Mouse (Mus musculus): Measurements from ENCODE around the gene Igfn1.
A peak's percentile ranks its signal among the peaks of the same experiment; 100 is the strongest.

Gene Igfn1

DNA sequence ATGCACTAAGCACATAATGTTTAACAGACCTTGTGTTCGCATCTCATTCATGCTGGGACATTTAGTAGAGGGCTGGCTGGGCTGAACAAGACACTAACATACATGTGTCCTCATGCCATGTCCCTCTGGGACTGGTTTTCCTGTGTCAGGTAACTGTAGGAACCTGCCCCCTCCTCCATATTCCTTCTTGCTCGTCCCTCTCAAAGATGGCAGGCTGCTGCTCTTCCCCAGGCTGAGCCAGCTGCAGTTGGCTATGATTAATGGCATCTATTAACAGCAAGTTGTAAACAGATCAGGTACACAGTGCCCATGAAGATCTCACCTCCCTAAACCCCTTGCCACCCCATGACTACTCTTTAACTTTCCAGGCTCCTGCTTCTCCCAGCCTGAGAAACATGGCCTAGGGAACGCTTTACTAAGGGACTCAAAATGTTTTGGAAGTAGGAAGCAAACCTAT lies at the start of gene Igfn1:
TSS of gene Igfn1 (minus strand) at position 51 of the 457 bp plus-strand sequence.
- DNase-seq (ENCODE audit: low read depth): no peak

DNA sequence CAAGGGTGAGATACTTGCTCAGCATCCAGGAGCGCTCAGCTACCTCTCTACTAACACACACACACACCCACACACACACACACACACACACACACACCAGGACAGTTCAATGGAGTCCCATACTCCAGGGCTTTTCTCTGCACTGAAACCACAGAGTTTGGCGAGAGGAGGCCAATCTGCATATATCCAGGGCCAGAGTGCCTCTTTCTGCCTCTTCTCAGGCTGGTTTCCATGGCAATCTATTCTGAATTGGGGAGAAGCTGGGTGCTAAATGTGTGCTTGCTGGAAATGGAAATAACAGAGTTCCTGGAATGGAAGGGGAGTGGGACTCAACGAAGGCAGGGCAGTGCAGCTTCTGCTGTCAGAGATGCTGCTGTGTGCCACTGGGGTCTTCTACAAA lies 49.6 kb upstream of the Igfn1 start:
- DNase-seq (ENCODE audit: low read depth): no peak

DNA sequence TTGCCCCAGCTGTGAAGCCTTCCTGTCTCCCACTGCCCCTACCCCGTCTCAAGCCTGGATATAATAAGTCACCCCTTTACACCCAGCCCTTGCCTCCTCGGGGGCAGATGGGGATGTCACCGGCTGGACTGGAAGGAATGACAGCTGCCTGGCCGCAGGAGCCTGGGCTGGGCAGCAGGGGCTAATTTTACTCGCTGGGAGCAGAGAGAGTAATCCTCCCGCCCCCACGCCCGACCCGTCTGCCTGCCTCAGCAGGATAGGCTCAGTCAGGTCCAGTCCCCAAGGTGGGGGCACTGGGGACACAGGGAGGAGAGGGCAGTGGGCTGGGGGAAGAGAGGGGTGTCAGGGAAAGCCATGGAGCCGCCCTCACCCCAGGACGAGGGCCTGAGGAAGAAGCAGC lies 46.4 kb upstream of the Igfn1 start, which contains the start of gene Cacna1s:
TSS of gene Cacna1s (plus strand) at position 204 of the 400 bp plus-strand sequence.
- no peak for DNase-seq (ENCODE audit: low read depth)

DNA sequence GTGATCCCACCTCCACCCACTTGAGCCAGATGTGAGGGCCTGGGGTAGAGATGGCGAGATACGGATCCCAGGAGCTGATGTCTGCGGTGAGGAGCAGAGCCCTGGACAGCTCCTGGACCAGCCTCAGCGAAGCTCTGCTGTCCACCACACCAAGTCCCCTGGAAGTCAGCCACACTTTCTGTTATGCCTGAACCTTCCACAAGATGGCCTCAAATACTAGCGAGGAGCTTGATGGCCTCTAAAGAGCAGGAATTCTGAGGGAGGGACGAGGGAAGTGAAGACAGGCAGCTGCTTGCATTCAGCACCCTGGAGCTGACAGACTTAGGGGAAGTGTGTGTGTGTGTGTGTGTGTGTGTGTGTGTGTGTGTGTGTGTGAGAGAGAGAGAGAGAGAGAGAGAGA lies 45.3 kb upstream of the Igfn1 start:
- DNase-seq (ENCODE audit: low read depth): peak; percentile 91

DNA sequence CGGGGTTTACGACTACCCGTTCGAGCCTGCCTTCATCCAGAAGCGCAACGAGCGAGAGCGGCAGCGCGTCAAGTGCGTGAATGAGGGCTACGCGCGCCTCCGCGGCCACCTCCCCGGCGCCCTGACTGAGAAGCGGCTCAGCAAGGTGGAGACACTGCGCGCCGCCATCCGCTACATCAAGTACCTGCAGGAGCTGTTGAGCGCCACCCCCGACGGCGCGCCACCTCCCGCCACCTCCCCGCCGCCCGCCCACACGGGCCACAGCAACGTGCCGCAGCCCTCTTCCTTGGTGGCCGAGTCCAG lies 44.8 kb upstream of the Igfn1 start:
- no peak for DNase-seq (ENCODE audit: low read depth)

DNA sequence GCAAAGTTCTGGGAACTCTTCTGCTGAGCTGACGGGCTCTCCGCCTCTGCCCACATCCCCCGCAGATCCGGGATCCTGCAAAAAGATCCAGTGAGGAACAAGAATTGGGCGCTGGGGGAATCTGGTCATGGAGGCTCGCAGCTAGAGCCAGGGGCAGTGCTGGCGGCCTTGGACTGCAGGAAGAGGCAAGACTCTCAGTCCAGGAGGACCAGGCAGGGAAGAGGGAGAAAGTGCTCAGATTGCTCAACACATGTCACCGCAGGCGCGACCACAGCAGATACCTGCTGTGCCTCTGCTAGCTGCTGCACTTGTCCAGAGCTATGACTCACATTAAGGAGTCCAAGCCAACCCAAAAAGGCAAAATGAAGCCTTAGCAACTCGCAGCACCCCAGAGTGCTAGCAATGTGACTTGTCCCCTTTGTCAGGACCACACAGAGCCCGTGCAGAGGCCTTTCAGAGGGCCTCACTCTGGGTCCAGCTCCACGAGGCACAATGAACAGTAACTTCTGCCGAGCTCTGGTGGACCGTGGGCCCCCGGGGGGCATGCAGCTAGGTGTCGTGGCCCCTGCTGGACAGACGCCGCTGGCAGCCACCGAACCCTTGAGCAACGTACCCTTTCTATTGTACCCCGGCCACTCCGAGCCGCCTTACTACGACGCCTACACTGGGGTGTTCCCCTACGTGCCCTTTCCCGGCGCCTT lies 44.3 kb upstream of the Igfn1 start, which contains the start of gene Ascl5:
TSS of gene Ascl5 (plus strand) at position 493 of the 701 bp plus-strand sequence.
- no peak for DNase-seq (ENCODE audit: low read depth)

DNA sequence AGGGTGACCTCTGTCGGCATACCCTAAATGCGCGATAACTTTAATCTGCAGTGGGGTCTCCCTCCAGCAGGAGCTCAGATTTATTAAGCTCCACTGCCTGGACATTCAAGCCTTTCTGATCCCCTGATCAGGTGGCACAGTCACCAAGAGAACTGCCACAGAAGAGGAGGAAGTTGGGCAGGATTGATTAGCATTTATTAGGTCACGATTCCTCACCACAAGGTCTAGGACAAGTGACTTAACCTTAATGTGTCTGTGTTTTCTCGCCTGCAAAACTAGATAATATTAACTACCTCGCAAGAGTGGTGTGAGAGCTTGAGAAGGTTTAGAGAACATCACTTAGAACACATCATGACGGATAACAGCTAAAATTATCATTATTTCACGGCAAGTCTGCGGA lies 41.8 kb upstream of the Igfn1 start:
- DNase-seq (ENCODE audit: low read depth): no peak

DNA sequence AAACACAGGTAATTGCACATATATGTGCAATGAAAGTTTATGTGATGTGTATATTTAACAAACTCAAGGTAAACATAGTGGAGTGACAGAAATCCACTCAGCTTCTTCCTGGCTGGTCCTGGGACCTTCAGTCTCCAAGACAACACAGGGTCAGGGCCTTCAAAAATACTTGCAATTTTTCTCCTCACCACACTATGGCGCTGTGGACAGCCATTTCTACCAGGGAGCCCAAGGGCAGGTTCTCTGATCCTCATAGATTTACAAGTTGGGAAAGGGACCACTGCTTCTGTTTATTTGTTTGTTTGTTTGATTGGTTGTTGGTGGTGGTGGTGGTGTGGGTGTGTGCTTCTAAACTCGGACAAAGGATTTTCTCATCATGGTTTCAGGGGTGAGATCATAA lies 41.3 kb upstream of the Igfn1 start:
- DNase-seq (ENCODE audit: low read depth): peak; percentile 55

DNA sequence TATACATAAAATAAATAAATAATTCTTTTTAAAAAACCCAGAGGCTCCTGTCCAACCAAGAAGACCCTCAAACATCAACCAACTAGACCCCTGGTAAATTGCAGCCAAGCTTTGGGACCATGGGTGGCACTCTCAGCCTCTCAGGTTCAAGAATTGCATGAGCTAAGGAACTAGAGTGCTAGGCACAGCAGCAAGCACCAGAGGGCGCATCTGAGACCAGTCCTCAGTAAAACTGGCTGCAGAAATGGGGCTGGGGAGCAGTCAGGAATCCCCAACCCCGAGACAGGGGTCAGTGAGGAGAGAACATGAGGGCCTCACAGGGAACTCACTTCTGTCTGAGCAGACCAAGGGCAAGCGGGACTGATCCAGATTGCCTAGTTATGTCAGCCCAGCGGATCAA lies 39.6 kb upstream of the Igfn1 start:
- peak; percentile 74 for DNase-seq (ENCODE audit: low read depth)

DNA sequence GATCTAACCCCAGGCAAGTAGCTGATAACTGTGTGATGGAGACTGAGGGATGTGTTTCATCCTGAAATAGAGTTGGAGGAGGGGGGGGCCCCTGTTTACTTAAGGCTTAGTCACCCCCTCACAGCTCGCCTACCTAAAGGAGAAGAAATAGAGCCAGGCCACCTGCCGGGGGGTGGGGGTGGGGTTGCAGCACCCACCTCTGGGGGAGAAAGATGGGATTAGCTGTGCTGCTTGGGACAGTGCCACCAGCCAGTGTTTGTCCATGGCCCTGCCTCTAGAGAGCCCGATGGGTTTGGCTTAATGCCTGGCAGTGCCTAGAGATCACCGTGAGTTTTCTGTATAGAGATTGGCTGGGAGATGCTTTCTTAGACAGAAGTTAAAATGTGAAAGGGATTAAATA lies 34.7 kb upstream of the Igfn1 start:
- no peak for DNase-seq (ENCODE audit: low read depth)

DNA sequence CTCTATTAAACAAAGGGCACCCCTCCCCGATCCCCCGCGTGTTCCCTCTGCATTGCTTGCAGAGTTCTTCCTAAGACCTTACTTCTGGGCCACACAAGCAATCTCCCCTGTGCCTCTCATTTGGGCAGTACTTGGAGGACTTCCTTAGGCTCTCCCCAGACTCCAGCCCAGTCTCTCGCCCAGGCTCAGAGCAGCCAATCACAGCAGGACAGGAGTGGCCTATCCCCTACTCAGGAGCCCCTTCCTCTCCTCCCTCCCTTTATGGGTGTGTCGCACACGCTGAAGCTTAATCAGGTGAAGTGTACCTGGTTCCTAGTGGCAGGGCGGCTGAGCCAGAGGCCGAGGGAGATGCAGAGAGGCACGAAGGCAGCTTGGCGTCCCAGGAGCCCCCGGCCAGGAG lies 34.3 kb upstream of the Igfn1 start:
- no peak for DNase-seq (ENCODE audit: low read depth)

DNA sequence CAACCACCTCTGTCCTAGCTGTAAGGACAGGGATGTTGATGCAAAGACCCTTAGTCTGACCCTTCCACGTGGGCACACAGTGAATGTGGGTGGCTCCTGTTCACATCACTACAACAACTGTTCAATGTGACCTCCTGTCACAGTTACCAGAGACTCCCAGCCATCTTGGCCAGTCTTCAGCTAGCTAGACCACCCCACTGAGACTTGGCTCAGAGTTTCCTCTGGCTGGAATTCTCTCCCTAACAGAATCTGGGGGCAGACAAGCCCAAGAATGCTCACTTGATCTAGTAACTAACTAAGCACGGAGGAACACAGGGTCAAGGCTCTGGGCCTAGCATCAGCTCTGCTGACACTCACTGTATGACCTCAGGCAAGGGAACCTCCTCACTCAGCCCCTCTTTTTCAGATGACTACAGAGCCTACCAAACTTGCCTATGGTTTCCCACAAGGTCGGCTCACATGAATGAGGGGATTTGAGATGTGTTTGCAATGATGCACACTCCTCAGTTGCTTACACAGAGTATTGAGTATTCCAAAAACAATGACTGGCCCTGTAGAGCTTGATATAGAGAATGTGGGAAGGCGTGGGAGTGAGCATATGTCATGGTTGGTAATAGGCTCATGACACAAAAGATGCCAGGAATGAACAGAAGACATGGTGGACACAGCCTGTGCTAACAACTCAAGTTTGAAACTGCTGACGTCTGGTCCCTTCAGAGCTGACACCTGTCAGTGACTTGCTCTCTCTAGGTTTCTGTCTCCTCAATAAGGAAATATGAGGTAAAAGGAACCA lies 32.8 kb upstream of the Igfn1 start:
- no peak for DNase-seq (ENCODE audit: low read depth)

DNA sequence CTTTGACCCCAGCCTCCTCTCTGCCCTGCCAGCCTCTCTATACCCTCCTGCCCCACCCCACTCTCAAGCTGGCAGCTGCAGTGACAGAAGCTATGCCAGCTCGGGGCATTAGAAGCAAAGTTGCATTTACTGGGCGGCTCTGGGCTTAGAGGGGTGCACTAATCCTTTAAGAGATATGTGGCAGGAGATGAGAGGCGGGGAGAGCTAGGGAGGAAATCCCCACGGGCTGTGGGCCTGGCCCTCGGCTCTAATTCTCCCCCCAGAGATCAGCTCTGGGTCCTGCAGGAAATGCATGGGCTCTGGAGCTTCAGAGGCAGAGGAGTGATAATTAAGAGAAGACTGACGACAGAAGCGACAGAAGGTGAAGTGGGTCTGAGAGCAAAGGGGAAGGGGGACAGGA lies 26.8 kb upstream of the Igfn1 start:
- DNase-seq (ENCODE audit: low read depth): no peak

DNA sequence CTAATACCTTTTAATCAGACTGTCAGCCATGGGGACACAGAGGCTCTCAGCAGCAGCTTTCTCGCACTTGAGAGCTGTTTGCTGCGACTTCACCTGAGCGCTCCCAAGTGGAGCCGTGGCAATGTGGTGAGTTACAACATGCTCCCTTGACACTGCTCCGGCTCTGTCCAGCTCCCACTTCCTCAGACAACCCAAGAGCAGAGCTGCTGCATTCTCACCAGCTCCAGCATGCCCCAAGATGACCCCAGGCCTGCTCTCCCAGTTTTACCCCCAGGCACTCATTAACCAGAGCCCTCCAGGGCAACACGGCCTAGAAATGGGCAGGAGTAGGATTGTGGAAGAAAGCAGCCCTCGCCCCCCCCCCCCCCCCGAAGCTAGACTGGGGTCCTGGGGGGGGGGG lies 25.6 kb upstream of the Igfn1 start:
- DNase-seq (ENCODE audit: low read depth): no peak

DNA sequence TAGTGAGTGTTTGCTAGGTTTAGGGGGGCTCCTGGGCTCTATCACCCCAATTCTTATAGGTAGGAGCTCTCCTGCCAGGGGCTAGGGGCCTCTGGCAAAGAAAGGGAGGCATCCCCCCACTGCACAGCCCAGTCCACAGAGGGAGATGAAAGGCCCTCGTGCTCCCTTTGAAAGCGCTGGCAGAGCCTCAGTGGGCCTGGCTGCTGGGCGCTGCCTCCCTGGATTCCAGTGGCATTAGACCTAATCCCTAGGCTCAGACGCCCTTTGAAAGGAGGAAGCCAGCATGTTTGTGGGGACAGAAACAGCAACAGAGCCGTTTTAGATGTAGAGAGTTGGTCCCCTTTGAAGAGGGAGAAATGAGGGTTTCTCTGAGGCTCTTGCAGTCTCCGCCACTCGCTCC lies 24.1 kb upstream of the Igfn1 start:
- no peak for DNase-seq (ENCODE audit: low read depth)

DNA sequence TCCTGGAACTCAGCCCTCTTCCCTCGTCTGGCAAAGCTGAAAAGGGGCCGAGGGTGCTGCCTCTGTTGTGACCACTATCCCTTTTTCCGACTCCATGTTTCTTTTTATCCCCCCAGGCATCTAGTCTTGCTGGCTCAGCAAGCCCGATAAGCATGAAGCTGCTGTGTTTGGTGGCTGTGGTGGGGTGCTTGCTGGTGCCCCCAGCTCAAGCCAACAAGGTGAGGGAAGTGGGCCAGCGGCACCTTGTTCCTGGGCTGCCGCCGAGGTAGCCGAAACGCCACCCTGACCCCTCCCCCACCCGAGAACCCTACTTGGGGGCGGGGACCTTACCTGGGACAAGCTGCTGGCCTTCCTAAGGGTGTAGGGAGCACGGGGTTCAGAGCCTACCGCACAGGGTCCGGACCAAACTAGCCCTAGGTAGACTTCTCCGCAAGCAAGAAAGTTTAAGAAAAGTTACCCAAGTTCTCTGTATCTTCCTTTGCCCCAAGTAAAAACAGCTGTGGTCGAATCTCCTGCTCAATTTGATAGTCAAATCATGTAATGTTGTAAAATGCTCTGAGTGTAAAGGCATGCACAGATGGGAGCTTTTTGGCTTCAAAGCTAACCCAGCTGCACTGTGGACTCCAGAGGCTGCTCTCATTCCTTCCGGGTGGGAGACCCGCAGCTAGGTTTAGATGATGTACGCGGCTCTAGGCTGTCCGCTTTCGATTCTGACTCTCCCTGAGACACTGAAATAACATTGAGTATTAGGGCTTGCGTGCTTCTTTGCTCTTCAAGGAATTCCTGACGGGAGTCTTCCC lies 12.4 kb upstream of the Igfn1 start:
- peak; percentile 47 for DNase-seq (ENCODE audit: low read depth)

DNA sequence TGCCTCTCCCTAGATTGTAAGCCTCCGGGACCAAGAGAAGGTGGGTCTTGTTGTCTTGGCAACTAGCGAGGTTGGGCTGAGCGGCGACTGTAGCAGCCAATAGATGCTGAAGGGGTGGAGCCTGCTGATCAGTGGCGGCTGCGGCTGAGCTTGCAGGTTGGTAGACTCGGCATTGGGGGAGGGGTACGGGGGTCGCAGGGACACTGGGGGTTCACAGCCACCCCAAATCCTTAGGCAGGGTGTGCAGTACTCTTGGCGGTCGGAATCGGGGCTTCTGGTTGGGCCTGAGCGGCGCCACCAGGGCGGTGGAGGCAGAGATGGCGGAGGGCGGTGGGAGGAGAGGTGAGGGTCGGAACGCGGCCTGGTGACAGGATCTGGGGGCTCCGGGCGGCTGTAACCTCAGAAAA lies 11.8 kb upstream of the Igfn1 start:
- peak; percentile 98 for DNase-seq (ENCODE audit: low read depth)

DNA sequence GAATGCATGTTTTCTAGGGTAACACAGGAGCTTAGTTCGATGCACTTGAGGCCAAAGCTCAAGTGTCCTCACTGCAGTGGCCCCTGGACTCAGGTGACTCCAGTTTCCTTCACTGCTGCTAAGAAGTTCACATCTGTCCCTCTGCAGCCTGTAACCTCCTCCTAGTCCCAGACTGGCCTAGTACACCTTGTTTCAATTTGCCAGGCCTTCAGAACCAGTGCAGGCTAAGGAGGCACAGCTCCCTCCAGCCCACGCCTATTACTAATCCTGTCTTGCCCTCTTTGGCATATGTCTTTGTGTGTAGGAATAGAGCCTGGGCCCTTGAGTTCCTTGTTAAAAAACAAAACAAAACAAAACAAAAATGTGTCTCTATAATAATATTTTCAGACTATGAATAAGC lies 11.2 kb upstream of the Igfn1 start:
- DNase-seq (ENCODE audit: low read depth): peak; percentile 63

DNA sequence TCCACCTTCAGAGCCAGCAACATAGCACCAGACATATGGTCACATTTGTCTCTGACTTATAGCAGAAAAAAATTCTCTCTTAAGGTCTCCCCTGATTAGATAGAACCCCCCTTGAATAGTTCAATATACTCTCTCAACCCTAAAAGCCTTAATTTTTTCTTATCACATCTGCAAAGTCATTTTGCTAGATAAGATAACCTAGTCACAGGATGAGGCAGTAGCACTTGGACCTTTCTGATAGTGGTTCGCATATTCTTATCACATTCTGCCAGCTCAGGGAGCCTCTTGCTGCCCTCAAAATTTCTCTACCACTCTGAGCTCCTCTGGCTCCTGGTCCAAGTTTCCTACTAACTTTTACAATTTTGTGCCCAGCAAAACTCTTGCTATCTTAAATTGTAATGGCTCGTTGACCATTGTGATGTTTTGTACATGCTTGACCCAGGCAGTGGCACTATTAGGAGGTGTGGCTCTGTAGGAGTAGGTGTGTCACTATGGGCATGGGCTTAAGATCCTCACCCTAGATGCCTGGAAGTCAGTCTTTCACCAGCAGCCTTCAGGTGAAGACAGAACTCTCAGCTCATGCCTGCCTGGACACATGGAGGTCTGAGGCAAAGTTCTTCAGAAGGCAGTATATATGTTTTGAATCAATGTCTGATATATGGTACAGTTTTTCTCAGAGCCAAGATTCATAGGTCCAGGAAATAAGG lies 8.8 kb upstream of the Igfn1 start:
- DNase-seq (ENCODE audit: low read depth): no peak

DNA sequence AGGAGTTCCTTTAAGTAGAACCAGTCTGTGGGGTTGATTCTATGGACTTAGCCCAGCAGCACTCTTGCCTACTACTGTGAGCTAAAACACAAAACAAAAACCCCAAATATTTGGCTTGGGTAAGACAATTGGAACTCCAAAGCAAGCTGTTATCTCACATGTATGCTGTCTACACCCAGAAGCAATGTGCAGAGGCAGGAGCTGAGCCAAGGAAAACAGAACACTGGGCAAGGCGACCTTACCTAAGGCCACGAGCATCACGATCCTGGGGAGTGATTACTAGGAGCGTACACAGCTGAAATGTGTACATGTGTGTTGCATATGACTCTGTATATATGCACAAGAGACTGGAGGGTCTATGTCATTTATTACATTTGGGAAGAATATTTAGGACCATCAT lies 7.4 kb upstream of the Igfn1 start:
- DNase-seq (ENCODE audit: low read depth): no peak

DNA sequence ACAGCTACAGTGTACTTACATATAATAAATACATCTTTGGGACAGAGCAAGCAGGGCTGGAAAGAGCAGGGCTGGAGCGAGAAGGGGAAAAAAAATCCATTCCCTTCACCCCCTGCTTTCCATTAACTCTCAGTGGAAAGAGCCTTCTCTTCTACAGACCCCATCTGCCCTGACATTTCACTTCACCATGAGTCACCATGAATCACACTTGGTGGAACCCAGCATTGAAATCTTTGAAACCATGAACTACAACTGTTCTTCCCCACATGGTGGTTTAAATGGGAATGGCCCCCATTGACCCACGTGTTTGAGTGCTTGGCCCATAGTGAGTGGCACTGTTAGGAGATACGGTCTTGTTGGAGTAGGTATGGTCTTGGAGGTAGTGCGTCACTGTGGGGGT lies 4.1 kb upstream of the Igfn1 start:
- DNase-seq (ENCODE audit: low read depth): peak; percentile 47

DNA sequence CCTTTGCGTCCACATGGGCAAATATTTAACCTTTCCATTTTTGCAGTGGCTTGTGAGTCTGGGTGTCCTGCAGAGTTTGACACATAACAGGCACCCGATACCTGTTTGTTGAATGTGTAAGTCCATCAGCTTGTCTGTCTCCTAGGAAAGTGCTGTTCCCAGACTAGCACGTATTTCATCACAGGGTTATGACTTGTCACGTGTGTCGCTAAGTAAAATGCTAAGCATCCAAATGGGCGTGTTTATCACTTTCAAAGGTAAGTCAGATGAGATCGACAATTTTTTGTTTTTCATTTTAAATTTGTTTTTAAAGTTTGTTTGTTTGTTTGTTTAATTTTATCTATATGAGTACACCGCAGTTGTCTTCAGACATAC lies 2.0 kb upstream of the Igfn1 start:
- DNase-seq (ENCODE audit: low read depth): no peak
